Mouse (Mus musculus) C2C12 (cell line): ENCODE results near the gene Dmap1. TPM values are rescaled to one million over a fixed set of nuclear protein-coding genes. Genes with fewer than 3 reads are reported as not detected.
A peak's percentile ranks its signal among the peaks of the same experiment; 100 is the strongest.

ENCODE experiments used
- H3K27me3 ChIP-seq: one replicate; pipeline ENCODE4 v1.6.1; 2011; ENCODE audit not compliant: control insufficient read depth, insufficient read depth, insufficient read length
- H3K36me3 ChIP-seq: one replicate; pipeline ENCODE4 v1.6.1; 2011; ENCODE audit not compliant: control insufficient read depth, insufficient read depth
- H3K4me3 ChIP-seq: one replicate; pipeline ENCODE4 v1.5.1; 2011; ENCODE audit warnings: mild to moderate bottlenecking, control low read depth; ENCODE audit not compliant: poor library complexity, insufficient read depth, severe bottlenecking
- H3K79me2 ChIP-seq: one replicate; pipeline ENCODE4 v1.6.1; 2011; ENCODE audit not compliant: control insufficient read depth, insufficient read depth
- H3K79me3 ChIP-seq: one replicate; pipeline ENCODE4 v1.6.1; 2011; ENCODE audit warnings: low read depth, control low read depth
- H3ac ChIP-seq: one replicate; pipeline ENCODE3; 2011; ENCODE audit warnings: low read depth; ENCODE audit not compliant: control insufficient read depth, insufficient read length
- CEBPB ChIP-seq: IDR thresholded peaks from one replicate; pipeline ENCODE4 v1.6.1; 2011; ENCODE audit warnings: low read depth, mild to moderate bottlenecking, control low read depth, moderate library complexity
- CTCF ChIP-seq: IDR thresholded peaks from one replicate; pipeline ENCODE4 v1.5.1; 2011; ENCODE audit not compliant: control insufficient read depth, insufficient read depth, insufficient read length
- FOSL1 ChIP-seq: IDR thresholded peaks from one replicate; pipeline ENCODE4 v1.8.0; 2011; ENCODE audit warnings: mild to moderate bottlenecking, low read length; ENCODE audit not compliant: poor library complexity, insufficient read depth, severe bottlenecking
- MAX ChIP-seq: IDR thresholded peaks from one replicate; pipeline ENCODE4 v1.6.1; 2011; ENCODE audit warnings: mild to moderate bottlenecking, control low read depth
- MYOD1 ChIP-seq: IDR thresholded peaks from one replicate; pipeline ENCODE4 v1.6.1; 2011; ENCODE audit warnings: low read depth; ENCODE audit not compliant: control insufficient read depth, insufficient read length
- MYOG ChIP-seq: IDR thresholded peaks from one replicate; pipeline ENCODE4 v1.6.1; 2011; ENCODE audit not compliant: control insufficient read depth, insufficient read length; ENCODE audit errors: extremely low read depth
- USF1 ChIP-seq: IDR thresholded peaks from one replicate; pipeline ENCODE4 v1.6.1; 2011; ENCODE audit warnings: low read depth, mild to moderate bottlenecking, control low read depth, moderate library complexity
- polyA plus RNA-seq: library from polyadenylated mRNA; unstranded; fragments of >200 nt; fragmentation: generic; extraction: Trizol; gene quantifications from one replicate; pipeline ENCODE4 v1.2.1, GENCODE M21; 2012; ENCODE audit warnings: missing spikeins

Dmap1 gene
- polyA plus RNA-seq, 1 experiment = 31.0 TPM

DNA sequence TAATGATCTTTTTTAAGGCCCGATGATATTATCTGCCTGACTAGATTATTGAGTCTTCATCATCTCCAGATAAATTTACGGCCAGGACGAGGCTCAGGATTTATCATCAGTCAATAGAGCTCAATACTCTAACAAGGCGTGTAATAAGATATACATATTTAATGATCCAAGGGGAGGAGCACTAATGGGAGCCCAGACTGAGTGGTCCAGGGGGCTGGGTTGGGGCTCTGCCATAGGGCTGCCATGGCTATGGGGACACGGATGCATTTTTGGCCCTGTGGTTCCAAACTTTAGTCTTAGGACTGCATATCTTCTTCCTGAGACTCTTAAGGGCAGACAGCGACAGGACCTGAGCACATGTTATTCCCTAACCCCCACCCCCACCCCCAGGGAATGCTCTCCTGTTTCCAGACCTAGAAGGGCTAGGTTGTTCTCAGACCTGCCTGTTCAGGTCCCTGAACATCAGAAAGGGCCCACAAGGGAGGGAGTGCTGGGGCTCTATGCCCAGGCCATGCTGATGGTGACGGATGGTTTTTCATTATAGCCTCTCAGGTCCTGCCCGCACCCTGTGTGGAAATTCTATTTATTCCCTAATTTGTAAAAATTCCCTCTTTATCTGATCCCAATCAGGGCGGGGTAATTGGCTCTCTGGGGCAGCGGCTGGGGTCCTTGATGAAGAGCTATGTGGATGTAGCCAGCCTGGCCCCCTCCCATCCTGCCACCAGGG lies 17.5 kb downstream of the Dmap1 start:
- no peaks in the 10 kb centered on the region for H3K79me2 ChIP-seq
- TF ChIP-seq MYOD1 (no peak), FOSL1 (no peak), CEBPB (no peak), CTCF (no peak), USF1 (no peak), MYOG (no peak), MAX (no peak)
- no peak overlapping the region for H3ac ChIP-seq
- H3K27me3 ChIP-seq = no peaks in the 10 kb centered on the region
- H3K79me3 ChIP-seq = no peaks in the 10 kb centered on the region
- peaks cover 5% of the 10 kb centered on the region for H3K36me3 ChIP-seq
- no peak overlapping the region for H3K4me3 ChIP-seq

DNA sequence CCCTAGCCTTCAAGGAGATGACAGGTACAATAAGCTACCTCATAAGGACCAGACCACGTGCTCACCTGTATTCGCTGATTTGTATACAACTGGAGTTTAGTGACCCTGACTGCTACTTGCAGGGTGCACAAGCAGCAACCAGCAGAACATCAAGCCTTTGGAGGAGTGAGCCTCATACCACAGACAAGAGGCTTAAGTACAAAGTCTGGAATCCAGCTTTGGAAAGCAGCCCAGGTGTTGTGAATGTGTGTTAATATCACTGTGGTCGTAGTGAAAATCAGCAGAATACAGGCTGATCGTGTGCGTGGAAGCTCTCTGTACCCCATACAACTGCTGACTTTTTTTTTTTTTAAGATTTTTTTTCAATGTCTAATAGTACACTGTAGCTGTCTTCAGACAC lies 22.1 kb downstream of the Dmap1 start:
- H3K27me3 ChIP-seq = no peaks in the 10 kb centered on the region
- TF ChIP-seq FOSL1 (no peak), MAX (no peak), MYOG (no peak), MYOD1 (no peak), CTCF (no peak)
- no peak overlapping the region for H3ac ChIP-seq
- H3K79me3 ChIP-seq = no peaks in the 10 kb centered on the region
- H3K79me2 ChIP-seq = no peaks in the 10 kb centered on the region
- H3K36me3 ChIP-seq = peaks cover 10% of the 10 kb centered on the region
- no peak overlapping the region for H3K4me3 ChIP-seq

DNA sequence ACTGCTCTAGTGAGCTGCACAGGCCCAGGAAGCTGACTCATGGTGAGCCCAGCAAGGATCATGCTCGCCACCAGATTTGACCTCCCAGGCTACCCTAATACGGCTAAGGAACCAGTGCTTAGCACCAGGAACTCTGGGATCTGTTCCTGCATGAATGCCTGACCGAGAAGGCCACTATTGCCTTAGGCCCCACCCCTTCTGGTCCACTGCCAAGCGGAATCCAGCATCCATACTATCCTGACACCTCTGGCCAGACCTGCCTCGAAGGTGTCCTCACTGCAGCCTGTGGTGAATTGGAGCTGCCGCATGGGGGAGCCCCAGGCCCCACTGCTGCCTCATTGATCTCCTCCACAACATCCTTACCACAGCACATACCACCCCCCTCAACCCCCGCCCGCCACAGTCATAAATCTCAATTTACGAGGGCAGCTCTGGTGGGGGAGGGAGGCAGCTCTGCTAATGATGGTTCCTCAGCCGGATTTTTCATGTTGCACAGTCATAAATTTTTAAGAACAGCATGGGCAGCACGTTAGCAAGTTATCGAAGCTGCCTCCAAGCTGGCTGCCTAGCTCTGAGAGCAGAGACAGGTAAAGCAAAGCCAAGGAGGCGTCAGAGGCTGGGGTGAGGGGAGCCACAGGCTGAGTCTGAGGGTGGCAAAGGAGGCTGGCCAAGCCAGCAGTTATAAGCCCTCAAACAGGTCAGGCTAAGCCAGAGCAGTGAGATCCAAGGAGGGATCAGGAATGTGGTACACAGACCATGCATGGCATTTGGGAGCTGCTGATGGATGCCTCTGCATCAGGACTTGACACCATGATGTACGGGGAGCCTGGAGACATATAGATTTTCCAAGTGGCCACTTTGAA lies 23.3 kb downstream of the Dmap1 start:
- Histone ChIP-seq H3K36me3 (peaks cover 10% of the 10 kb centered on the region), H3K79me3 (no peaks in the 10 kb centered on the region), H3K4me3 (no peak overlapping the region), H3ac (no peak overlapping the region), H3K79me2 (no peaks in the 10 kb centered on the region), H3K27me3 (no peaks in the 10 kb centered on the region)
- peak; percentile 46 for TF ChIP-seq CTCF
- no peak for TF ChIP-seq FOSL1

DNA sequence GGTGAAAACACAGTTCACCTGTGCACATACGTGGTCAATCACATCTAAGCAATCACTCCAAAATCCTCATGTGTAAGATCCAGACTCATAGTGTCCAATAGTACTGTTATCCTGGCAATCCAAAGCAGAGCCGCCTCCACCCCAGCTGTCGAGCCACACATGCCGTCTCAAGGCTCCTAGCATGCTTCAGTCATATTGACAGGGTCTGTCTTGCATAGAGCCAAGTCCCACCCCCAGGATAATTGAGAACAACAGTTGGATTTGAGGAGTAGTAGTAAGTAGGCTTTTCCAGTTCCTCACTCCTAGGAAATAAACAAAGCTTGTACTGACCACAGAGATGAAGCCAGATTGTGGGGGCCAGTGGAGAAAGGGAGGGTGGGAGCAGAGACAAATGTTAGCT lies 24.4 kb downstream of the Dmap1 start:
- no peaks in the 10 kb centered on the region for H3K79me2 ChIP-seq
- H3ac ChIP-seq = no peak overlapping the region
- H3K79me3 ChIP-seq = no peaks in the 10 kb centered on the region
- TF ChIP-seq USF1 (no peak), MYOD1 (no peak), CEBPB (no peak), MAX (no peak), CTCF (no peak), FOSL1 (no peak), MYOG (no peak)
- no peaks in the 10 kb centered on the region for H3K27me3 ChIP-seq
- H3K4me3 ChIP-seq = no peak overlapping the region
- H3K36me3 ChIP-seq = peaks cover 10% of the 10 kb centered on the region

DNA sequence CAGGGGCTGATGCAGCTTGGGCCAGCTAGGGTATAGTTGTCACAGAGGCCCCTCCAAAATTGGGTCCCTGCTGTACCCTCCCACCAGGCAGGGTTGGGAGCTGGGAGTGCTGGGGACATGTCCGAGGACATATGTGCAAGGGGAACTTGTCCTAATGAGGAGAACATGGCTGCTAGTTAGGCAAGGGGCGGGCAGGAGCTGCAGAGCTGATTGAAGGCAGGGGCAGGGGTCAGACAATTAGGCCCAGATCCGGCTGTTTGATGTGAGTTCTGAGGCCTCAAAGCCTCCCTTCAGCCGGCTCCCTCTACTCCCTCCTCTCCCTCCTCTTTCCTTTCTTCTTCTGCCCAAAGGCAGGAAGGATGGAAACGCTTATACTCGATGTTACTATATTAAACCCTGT lies 25.1 kb downstream of the Dmap1 start:
- H3K4me3 ChIP-seq = no peak overlapping the region
- H3K36me3 ChIP-seq = peaks cover 10% of the 10 kb centered on the region
- no peak overlapping the region for H3ac ChIP-seq
- H3K79me3 ChIP-seq = no peaks in the 10 kb centered on the region
- H3K27me3 ChIP-seq = no peaks in the 10 kb centered on the region
- no peaks in the 10 kb centered on the region for H3K79me2 ChIP-seq
- TF ChIP-seq FOSL1 = no peak
- TF ChIP-seq USF1 = no peak
- no peak for TF ChIP-seq MYOG
- TF ChIP-seq MAX = no peak
- no peak for TF ChIP-seq CTCF
- no peak for TF ChIP-seq CEBPB

DNA sequence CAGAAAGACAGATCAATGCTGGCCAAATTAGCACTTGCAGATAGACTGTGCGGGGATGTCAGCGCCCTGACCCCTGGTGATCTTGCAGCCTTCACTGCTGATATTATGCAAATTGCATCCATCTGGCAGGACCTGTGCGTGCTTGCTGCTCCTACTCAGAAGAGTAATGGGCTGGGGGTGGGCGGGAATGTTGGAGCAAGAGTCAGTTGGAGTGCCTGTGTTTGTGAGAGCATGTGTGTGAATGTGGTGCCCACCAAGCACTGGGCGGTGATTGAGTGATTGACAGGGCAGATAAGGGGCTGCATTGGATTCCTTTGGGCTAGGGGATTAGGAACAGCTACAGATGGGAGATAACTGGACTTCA lies 26.6 kb downstream of the Dmap1 start:
- Histone ChIP-seq H3K79me2 (no peaks in the 10 kb centered on the region), H3K27me3 (no peaks in the 10 kb centered on the region), H3K79me3 (no peaks in the 10 kb centered on the region), H3K36me3 (peaks cover 10% of the 10 kb centered on the region), H3K4me3 (no peak overlapping the region), H3ac (no peak overlapping the region)
- TF ChIP-seq USF1 = no peak
- TF ChIP-seq CEBPB = no peak
- TF ChIP-seq MAX = no peak
- no peak for TF ChIP-seq MYOD1
- no peak for TF ChIP-seq CTCF
- no peak for TF ChIP-seq FOSL1
- TF ChIP-seq MYOG = no peak
